Mouse (Mus musculus): Measurements from ENCODE around the gene Zc3hc1. TPM values are rescaled to one million over a fixed set of nuclear protein-coding genes. Genes with fewer than 3 reads are reported as not detected.

The Zc3hc1 gene
- polyA plus RNA-seq, 1 experiment from 2014 or later = 33.4 TPM

DNA sequence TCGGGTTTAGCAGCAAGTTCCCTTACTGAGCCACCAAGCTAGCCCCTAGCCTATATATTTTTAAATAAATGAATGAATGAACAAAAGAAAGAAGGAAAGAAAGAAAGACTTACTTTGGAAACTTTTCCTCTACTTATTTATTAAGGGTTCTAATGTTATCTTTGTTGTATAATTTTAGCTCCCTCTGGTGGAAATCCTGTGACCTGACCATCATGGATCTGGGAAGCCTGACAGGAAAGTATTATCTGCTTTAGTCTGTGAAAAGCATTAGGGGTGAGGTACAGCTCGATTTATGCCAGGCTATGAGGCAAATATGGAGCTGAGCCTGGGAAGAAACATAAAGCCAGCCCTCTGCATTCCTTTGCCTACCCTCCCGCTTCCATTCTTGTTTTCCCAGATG is 21.5 kb downstream of the Zc3hc1 start:
- WGBS (ENCODE audit: insufficient replicate concordance) = 81% methylated on average over 3 of the region's 3 CpGs
- Histone ChIP-seq H3K27ac (no peak overlapping the region), H3K27me3 (no peaks in the 10 kb centered on the region), H3K4me1 (replicated peaks) (no peaks in the 10 kb centered on the region), H3K4me2 (no peak overlapping the region), H3K9ac (no peak overlapping the region), H3K9me3 (replicated peaks) (no peaks in the 10 kb centered on the region), H3K4me3 (replicated peaks) (no peak overlapping the region), H3K36me3 (peaks cover 92% of the 10 kb centered on the region)
- DNase-seq (no peak), ATAC-seq (ENCODE audit: low read depth) (no peak)

DNA sequence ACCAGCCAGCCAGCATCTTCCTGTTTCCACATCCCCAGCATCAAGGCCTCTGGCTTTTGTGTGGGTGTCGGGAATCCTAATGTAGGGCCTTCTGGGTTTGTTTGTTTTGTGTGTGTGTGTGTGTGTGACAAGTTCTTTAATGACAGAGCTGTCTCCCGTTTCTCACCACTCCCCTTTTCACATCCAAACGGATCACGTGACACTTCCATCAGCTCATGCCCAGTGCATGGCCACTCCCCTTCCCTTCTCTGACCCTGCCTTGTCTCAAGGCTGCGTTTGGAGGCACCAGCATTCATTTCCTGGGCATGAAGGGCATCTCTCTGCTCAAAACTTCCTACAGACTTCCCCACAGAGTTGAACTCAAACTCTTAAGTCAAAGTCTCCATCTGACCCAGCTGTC is 27.0 kb downstream of the Zc3hc1 start:
- H3K9ac ChIP-seq = no peak overlapping the region
- no peak overlapping the region for H3K4me2 ChIP-seq
- H3K4me3 ChIP-seq (replicated peaks) = no peak overlapping the region
- H3K4me1 ChIP-seq (replicated peaks) = no peaks in the 10 kb centered on the region
- no peaks in the 10 kb centered on the region for H3K27me3 ChIP-seq
- DNase-seq = no peak
- peaks cover 47% of the 10 kb centered on the region for H3K36me3 ChIP-seq
- 60% methylated on average over 5 of the region's 5 CpGs for WGBS (ENCODE audit: insufficient replicate concordance)
- no peak for ATAC-seq (ENCODE audit: low read depth)
- no peak overlapping the region for H3K27ac ChIP-seq
- H3K9me3 ChIP-seq (replicated peaks) = no peaks in the 10 kb centered on the region

DNA sequence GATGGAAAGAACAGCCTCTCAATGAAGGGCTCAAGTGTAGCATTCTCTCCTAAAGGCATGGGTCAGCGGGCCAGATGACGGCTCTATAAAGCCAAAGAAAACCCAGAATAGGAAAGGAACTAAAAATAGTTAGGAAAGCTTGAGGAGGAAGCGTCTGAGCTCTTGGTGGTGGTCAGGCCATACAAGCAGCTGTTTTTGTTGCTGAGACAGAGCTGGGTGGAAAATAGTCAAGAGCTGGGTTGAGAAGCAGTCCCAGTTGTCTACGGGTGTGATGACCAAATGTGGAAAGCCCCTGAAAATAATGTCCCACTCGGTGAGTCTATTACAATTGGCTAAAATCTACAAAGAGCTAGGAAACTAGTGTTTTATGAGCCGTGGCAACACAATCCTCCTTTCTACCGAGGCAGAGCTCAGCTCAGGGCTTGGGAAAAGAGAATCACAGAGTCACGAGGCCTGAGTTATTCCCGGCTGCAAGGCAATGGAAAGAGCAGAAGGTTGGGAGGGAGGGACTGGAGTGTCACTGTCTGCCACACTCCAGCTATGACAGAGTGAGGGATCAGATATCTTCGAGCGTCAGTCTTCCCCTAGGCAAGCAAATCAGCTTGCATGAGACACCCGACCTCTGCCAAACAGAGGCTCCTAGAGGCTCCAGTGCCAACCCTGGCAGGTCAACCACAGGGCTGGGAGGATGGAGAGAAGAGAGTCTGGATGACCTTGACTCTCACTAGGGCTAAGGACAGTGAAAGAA is 30.9 kb downstream of the Zc3hc1 start:
- 60% methylated on average over 12 of the region's 12 CpGs for WGBS (ENCODE audit: insufficient replicate concordance)
- Histone ChIP-seq H3K9ac (no peak overlapping the region), H3K4me2 (no peak overlapping the region), H3K4me3 (replicated peaks) (no peak overlapping the region), H3K27ac (no peak overlapping the region), H3K4me1 (replicated peaks) (peaks cover 14% of the 10 kb centered on the region), H3K36me3 (peaks cover 14% of the 10 kb centered on the region), H3K9me3 (replicated peaks) (no peaks in the 10 kb centered on the region), H3K27me3 (no peaks in the 10 kb centered on the region)
- DNase-seq (no peak), ATAC-seq (ENCODE audit: low read depth) (no peak)

DNA sequence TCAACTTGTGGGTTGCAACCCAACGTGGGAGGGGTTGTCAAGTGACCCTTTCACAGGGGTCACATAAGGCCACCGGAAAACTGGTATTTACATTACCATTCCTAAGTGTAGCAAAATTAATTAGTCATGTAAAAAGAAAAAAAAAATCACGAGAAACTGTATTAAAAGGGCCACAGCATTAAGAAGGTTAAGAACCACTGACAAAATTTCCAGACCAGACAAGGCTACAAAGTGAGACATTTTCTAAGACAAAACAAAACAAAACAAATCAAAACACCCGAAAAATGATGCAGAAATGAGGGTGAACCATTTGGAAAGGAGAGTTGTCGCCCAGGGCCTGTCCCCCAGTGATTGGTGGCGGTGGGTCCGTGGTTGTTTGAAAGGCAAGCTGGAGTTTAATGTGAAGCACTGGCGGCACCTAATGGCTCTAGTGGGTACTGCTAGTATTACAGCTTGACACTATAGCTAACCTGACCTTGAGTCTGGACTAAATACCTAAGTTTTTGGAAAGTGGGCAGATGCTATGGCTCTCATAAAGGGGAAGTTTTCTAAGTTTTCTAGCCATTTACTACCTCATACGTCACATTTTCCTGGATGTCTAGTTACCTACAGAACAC is 33.2 kb downstream of the Zc3hc1 start:
- no peaks in the 10 kb centered on the region for H3K27me3 ChIP-seq
- H3K9me3 ChIP-seq (replicated peaks) = no peaks in the 10 kb centered on the region
- WGBS (ENCODE audit: insufficient replicate concordance) = 20% methylated on average over 9 of the region's 9 CpGs
- H3K27ac ChIP-seq = no peak overlapping the region
- H3K4me1 ChIP-seq (replicated peaks) = peaks cover 16% of the 10 kb centered on the region
- ATAC-seq (ENCODE audit: low read depth) (0 out of 2 replicates have a peak, but pooled peaks have one; percentile 45), DNase-seq (peak; percentile 65)
- H3K9ac ChIP-seq = no peak overlapping the region
- H3K4me2 ChIP-seq = no peak overlapping the region
- no peak overlapping the region for H3K4me3 ChIP-seq (replicated peaks)
- no peaks in the 10 kb centered on the region for H3K36me3 ChIP-seq

DNA sequence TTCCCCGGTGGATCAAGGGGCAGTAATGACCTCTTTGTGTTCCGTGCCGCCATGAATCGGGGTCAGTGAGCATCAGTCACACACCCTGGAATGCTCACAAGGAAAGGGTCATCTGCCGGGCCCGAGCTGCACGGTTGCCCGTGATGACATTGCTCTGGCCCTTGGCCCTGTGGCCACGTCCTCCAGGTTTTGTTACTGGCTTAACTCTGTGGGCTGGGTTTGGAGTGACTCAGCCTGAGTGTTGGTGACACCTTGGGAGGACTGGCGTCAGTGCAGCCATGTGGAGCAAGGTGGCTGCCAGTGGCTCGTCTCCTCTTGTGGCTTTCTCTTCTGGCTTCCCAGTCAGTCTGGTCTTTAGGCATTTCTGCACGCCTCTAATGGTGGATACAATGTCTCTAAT is 34.1 kb downstream of the Zc3hc1 start:
- ATAC-seq (ENCODE audit: low read depth) (0 out of 2 replicates have a peak, but pooled peaks have one; percentile 14), DNase-seq (no peak)
- no peak overlapping the region for H3K9ac ChIP-seq
- no peak overlapping the region; the same call in 1 of the 2 replicates for H3K27ac ChIP-seq
- no peak overlapping the region for H3K4me3 ChIP-seq (replicated peaks)
- H3K4me1 ChIP-seq (replicated peaks) = peaks cover 16% of the 10 kb centered on the region
- H3K36me3 ChIP-seq = no peaks in the 10 kb centered on the region
- no peaks in the 10 kb centered on the region for H3K27me3 ChIP-seq
- 85% methylated on average over 12 of the region's 12 CpGs for WGBS (ENCODE audit: insufficient replicate concordance)
- H3K4me2 ChIP-seq = no peak overlapping the region
- H3K9me3 ChIP-seq (replicated peaks) = no peaks in the 10 kb centered on the region

DNA sequence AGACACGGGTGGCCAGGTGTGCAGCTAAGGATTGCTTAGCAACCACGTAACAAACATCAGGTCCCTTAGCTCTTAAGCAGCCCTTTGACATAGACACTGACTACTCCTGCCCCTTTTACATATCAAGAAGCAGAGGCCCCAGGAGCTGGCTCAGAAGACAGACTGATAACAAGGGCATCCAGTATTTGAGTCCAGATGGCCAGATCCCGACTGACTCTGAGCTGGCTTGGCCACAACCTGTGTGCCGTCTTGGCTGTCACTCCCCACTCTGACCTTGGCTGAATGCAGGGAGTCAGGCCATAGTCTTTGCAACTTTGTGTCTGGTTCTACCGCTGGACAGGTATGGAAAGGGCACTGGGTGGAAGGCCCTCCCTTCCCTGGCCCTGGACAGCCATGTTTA is 34.7 kb downstream of the Zc3hc1 start:
- Histone ChIP-seq H3K9me3 (replicated peaks) (no peaks in the 10 kb centered on the region), H3K4me1 (replicated peaks) (peaks cover 16% of the 10 kb centered on the region), H3K4me2 (no peak overlapping the region), H3K9ac (no peak overlapping the region), H3K27ac (no peak overlapping the region), H3K36me3 (no peaks in the 10 kb centered on the region), H3K27me3 (no peaks in the 10 kb centered on the region), H3K4me3 (replicated peaks) (no peak overlapping the region)
- WGBS (ENCODE audit: insufficient replicate concordance) = 68% methylated on average over 5 of the region's 5 CpGs
- ATAC-seq (ENCODE audit: low read depth) (no peak), DNase-seq (no peak)

DNA sequence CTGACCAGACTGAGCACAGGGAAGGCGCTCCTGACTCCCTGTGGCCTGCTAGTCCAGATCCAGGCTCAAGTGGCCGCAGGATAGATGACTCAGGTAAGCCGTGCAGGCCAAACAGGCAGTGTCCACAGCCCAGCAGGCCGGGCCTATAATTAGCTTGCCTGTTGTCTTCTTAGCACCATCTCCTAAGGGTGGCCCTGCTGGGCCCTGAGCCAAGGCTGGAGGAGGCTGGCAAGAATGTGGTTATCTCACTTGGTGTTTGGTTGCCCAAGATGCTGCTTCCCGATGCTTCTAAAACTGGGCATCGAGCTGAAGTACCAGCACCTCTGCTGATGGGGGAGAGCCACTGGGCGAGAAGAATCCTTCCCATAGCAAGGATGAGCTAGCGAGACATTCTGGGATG is 35.1 kb downstream of the Zc3hc1 start:
- H3K9me3 ChIP-seq (replicated peaks) = no peaks in the 10 kb centered on the region
- 74% methylated on average over 8 of the region's 8 CpGs for WGBS (ENCODE audit: insufficient replicate concordance)
- H3K4me3 ChIP-seq (replicated peaks) = no peak overlapping the region
- DNase-seq (no peak), ATAC-seq (ENCODE audit: low read depth) (no peak)
- no peak overlapping the region for H3K9ac ChIP-seq
- no peak overlapping the region for H3K27ac ChIP-seq
- no peaks in the 10 kb centered on the region for H3K27me3 ChIP-seq
- no peak overlapping the region for H3K4me2 ChIP-seq
- H3K36me3 ChIP-seq = no peaks in the 10 kb centered on the region
- peaks cover 16% of the 10 kb centered on the region for H3K4me1 ChIP-seq (replicated peaks)

DNA sequence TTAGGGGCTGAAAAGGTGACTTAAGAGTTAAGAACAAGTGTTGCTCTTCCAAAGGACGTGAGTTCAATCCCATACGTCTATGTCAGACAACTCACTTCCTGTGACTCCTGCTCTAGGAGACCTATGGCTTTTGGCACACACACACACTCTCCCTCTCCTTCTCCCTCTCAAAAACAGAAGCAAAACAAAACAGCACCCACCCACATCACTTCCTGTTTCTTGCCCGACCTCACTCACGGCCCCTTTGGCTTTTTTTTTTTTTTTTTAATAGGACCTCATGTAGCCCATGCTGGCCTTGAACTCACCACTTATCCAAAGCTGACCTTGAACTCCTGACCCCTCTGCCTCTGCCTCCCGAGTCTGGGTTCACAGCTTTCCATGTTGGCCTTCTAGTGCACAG is 36.1 kb downstream of the Zc3hc1 start:
- H3K4me2 ChIP-seq = no peak overlapping the region
- H3K27me3 ChIP-seq = no peaks in the 10 kb centered on the region
- no peak overlapping the region for H3K4me3 ChIP-seq (replicated peaks)
- WGBS (ENCODE audit: insufficient replicate concordance) = 14% methylated on average over 5 of the region's 5 CpGs
- ATAC-seq (ENCODE audit: low read depth) = no peak
- no peaks in the 10 kb centered on the region for H3K36me3 ChIP-seq
- H3K4me1 ChIP-seq (replicated peaks) = peaks cover 16% of the 10 kb centered on the region
- no peak overlapping the region for H3K9ac ChIP-seq
- no peaks in the 10 kb centered on the region for H3K9me3 ChIP-seq (replicated peaks)
- no peak overlapping the region for H3K27ac ChIP-seq
- no peak for DNase-seq

DNA sequence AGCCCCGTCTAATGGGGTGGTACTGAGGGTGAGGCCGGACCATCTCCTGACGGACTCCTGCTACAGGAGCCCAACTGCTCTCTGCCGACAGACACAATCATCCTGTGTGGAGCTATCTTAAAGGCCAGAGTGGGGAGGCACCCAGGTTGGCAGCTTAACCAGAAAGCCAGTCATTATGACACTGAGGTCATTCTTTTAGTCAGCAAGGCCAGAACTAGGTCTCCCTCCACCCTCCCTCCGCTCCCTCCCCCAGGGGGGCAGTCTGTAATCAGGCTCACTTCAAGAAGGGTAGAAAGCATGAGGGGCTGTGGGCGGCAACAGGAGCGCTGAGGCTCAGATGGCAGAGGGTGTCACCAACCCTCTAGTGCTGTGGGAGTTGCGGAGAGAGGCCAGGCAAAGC is 37.2 kb downstream of the Zc3hc1 start:
- Histone ChIP-seq H3K9me3 (replicated peaks) (no peaks in the 10 kb centered on the region), H3K4me3 (replicated peaks) (no peak overlapping the region), H3K27ac (no peak overlapping the region), H3K4me2 (no peak overlapping the region), H3K27me3 (no peaks in the 10 kb centered on the region), H3K4me1 (replicated peaks) (peaks cover 16% of the 10 kb centered on the region), H3K36me3 (no peaks in the 10 kb centered on the region), H3K9ac (no peak overlapping the region)
- DNase-seq (no peak), ATAC-seq (ENCODE audit: low read depth) (no peak)
- WGBS (ENCODE audit: insufficient replicate concordance) = 75% methylated on average over 8 of the region's 8 CpGs

DNA sequence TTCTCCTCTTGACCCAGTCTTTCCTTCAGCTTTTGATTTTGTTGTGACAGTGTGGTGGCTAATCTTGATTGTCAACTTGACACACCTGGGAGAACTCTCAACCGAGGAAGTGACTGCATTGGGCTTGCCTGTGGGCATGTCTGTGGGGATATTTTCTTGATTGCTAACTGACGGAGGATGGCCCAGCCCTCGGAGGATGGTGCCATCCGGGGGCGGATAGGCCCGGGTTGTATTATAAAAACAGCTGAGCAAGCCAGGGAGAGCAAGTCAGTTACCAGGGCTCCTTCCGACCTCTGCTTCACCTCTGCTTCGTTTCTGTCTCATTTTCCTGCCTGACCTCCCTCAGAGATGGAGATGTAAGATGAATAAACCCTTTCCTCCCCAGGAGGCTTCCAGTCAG is 38.1 kb downstream of the Zc3hc1 start:
- ATAC-seq (ENCODE audit: low read depth) (no peak), DNase-seq (no peak)
- H3K9ac ChIP-seq = no peak overlapping the region
- H3K27ac ChIP-seq = no peak overlapping the region
- H3K4me1 ChIP-seq (replicated peaks) = peaks cover 16% of the 10 kb centered on the region
- no peaks in the 10 kb centered on the region for H3K27me3 ChIP-seq
- H3K4me2 ChIP-seq = no peak overlapping the region
- H3K36me3 ChIP-seq = no peaks in the 10 kb centered on the region
- WGBS (ENCODE audit: insufficient replicate concordance) = 57% methylated on average over 8 of the region's 8 CpGs
- H3K4me3 ChIP-seq (replicated peaks) = no peak overlapping the region
- no peaks in the 10 kb centered on the region for H3K9me3 ChIP-seq (replicated peaks)

DNA sequence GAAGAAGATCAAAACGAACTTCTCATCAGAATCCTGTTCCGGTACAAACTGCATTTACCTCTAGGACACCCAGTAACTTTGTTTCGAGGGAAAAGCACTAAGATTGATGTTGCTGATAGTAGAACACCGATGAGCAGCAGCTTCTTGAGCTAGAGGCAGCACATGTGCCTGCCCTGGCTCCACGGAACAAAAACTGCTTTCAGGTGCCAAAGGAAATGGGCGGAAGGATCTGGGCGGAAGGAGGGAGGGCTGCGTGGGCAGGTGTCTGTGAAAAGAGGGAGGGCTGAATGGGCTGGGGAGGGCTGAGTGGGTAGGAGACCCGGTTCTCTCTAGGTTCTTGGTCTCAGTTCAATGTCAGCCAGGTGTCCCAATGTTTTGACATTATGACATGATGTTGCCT is 39.5 kb downstream of the Zc3hc1 start:
- Histone ChIP-seq H3K9ac (no peak overlapping the region), H3K27ac (no peak overlapping the region), H3K9me3 (replicated peaks) (no peaks in the 10 kb centered on the region), H3K4me2 (no peak overlapping the region), H3K27me3 (no peaks in the 10 kb centered on the region), H3K4me3 (replicated peaks) (no peak overlapping the region), H3K36me3 (no peaks in the 10 kb centered on the region), H3K4me1 (replicated peaks) (peaks cover 12% of the 10 kb centered on the region)
- ATAC-seq (ENCODE audit: low read depth) (no peak), DNase-seq (no peak)
- WGBS (ENCODE audit: insufficient replicate concordance) = 66% methylated on average over 9 of the region's 9 CpGs

DNA sequence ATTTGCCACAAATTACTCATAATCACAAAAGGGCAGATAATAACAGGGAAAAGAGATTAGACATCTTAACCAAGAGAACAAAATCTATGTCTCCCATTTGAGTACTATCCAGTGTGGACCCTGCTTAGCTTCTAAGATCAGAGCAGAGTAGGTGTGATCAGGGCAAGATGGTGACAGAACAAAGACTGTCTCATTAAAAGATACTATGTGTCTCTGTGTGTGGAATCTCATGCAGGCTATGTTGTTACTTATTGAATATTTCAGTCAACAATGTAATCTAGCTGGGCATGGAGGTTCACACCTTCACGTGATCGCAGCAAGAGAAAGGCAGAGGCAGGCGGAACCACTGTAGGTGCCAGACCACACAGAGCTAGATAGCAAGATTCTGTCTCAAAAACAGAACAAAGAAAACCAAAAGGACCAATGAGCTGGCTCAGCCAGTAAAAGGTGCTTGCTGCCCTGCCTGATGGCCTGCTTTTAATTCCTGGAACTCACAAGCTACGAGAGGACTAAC is 43.5 kb downstream of the Zc3hc1 start:
- H3K4me1 ChIP-seq (replicated peaks) = no peaks in the 10 kb centered on the region; the same call in 1 of the 2 replicates
- ATAC-seq (ENCODE audit: low read depth) (no peak), DNase-seq (no peak)
- H3K9ac ChIP-seq = no peak overlapping the region
- H3K27me3 ChIP-seq = no peaks in the 10 kb centered on the region
- H3K36me3 ChIP-seq = no peaks in the 10 kb centered on the region
- H3K27ac ChIP-seq = no peak overlapping the region
- no peak overlapping the region for H3K4me3 ChIP-seq (replicated peaks)
- H3K4me2 ChIP-seq = no peak overlapping the region
- 76% methylated on average over 4 of the region's 4 CpGs for WGBS (ENCODE audit: insufficient replicate concordance)
- H3K9me3 ChIP-seq (replicated peaks) = no peaks in the 10 kb centered on the region
